Mouse (Mus musculus): ENCODE measurements around the gene Cntnap2.

The Cntnap2 gene

DNA sequence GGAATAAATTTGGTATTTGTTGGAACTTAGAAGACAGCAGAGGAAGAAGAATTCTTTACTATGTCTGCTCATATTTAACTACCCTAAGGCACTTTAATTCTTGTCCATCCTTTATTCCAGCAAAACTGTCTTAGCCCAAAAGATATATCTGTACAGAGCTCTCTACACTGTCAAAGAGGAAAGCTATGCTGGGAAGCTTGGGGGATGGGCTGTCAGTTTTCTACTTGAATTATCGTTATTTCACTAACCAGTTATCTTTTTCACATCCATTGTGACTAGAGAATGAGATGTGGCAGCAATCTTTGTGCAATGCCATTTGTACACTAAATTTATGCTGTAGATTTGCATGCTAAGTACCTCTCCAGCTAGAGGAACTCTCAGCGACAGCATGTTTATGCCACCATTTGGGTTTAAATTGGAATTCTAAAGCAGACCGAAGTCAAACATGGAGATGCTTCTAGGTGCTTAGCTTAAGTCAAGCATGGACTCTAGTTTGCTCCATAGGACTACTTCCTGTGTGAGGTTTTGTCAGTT is 268.9 kb downstream of the Cntnap2 start:
- DNase-seq: no peak

DNA sequence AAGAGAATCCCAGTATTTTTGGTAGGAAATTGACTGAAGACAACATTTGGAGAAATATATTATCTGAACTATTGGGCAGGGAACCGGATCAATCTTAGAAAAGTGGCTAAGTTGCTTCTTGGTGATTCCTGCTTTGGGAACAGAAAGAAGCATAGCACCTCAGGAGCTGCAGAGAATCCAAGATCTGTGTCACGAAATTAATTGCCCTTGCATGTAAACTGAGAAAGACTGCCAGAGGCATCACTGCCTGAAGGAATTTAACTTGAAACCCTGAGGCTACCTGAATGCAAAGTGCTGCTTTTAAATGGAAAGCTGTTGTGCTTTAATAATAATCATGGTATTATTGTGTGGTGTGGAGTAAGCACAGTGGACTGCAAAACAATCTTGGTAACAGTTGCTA is 286.2 kb downstream of the Cntnap2 start:
- no peak for DNase-seq

DNA sequence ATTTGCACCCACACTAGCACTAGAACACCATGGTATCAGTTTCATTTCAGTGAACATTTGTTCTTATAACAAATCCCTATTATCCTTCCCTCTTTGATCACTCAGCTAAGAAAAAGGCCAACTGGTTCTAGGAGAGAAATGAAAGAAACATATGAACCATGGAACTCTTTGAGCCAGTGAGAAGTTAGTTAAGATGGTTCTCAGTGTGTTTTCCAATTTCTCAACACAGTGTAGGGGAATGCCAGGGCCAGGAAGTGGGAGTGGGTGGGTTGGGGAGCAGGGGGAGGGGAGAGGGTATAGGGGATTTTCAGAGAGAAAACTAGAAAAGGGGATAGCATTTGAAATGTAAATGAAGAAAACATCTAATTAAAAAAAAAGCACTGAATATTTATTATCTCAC is 286.8 kb downstream of the Cntnap2 start:
- no peak for DNase-seq

DNA sequence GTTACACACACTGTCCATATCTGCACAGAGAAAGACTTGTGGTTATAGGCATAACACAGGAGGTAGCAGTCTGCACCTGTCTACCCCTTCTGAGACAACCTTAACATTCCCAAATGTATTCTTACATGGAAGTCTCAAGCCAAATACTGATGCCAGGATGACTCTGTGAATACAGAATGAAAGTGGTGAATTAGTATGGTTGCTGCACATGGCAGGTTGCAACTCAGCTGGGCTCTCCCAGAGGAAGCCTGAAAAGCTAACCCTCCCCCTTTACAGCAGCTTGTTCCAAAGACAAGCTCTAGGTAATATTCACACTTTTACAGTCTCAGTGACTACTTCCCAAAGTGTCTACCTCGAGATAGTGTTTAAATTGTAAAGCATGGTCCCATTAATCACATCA is 307.3 kb downstream of the Cntnap2 start:
- peak; percentile 25 to 28 for DNase-seq

DNA sequence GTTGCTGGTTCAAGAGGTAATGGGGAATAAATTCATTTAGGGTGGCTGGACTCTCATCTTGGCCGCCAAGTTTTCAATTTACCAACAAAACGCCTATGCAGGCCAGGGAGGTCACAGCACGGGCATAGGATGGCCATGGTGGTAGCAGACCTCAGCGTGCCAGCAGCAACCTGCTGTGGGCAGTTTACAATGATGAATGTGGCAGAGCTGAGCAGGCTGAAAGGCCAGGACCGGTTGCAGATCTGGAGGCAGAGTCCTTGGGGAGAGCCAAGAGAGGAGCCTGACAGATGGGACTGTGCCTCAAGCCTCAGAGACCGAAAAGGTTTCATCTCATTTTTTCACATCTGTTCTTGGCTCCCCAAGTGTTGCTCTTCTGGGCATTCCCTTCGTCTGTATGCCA is 322.0 kb downstream of the Cntnap2 start:
- peak; percentile 48 to 64 for DNase-seq

DNA sequence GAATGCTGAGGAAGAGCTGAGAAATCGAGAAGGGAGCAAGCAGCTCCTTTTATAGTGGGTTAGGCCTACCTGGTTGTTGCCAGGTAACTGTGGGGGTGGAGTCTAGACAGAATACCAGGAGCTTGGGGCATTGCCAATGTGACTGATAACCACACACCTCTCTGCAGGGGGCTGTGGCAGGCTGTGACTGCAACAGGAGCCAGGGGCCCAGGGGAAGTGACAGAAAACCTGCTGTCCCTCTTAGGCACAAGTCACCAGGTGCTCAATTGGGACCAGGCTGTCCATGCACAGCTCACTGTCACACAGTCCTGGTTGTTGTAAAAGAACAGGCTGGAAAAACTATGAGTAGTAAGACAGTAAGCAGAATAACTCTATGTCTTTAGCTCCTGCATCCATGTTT is 329.9 kb downstream of the Cntnap2 start:
- DNase-seq: peak; percentile 23 to 28

DNA sequence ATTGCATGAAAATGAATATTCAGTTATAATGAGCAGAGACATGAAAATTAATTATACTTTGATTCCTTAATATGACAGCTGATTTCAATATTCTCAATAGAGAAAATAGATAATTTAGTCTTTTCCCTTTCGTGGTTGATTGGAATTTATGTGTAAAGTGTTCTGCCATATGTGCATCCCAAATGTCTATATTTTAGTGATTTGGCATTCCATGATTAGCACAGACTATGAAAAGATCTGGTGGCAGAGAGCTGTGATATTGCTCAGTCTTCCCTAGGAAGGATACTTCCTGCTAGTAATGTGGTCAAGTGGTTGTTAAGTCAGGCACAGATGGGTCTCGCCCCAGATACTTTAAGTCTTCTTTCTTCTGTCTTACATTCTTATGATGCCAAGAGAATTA is 354.5 kb downstream of the Cntnap2 start:
- no peak for DNase-seq

DNA sequence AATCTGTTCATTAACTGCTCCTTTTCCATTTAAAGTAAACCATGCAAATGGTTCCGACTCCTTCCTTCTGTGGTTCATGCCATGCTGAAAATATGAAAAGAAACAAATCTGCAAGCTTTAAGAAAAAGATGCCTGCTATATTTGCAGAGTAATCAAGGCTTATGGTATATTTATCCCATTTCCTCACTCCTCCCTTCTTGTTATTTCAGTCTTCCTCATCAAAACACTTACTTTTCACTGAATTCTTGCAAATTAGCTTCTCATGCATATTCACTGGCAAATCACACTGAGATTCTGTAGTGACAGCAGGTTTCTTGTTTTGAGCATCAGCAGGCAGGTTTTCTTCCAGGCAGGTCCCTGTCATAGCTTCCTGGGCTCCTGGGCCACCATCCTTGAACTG is 396.3 kb downstream of the Cntnap2 start:
- DNase-seq: no peak

DNA sequence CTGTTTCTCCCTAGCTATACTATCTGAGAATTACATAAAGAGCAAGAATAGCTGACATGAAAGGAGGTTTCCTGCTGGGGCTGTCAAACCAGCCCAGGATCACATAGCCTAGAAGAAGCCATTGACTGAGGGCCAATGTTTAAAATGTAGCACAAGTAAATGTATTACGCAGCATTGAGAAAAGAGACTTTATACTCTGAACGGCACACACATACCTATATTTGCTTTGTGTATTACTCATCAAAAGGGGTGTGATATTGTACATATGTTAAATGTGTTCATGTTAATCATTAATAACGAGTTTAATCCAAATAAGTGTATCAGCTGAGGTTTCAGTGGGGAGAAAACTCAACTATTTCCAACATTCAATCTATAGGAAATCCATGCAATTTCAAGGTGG is 459.1 kb downstream of the Cntnap2 start:
- DNase-seq: peak in 1 of 2 experiments; percentile 10

DNA sequence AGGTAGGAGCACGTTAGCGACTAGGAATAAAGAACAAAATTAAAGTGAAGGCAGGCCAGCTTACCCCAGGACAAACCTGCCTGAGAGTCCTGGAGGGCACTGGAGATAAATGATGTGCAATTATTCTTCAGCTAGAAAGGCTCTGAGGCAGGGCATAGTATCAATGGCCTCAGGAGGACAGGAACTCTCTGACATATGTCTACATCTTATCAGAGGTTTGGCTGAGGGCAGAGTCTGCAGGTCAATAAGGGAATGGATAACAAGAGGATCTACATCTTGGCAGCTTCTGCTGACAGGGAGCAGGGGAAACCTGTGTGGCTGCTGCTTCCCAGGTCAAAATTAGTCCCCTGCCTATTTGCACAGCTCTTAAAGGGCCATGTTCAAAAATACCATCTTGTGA is 477.8 kb downstream of the Cntnap2 start:
- no peak for DNase-seq

DNA sequence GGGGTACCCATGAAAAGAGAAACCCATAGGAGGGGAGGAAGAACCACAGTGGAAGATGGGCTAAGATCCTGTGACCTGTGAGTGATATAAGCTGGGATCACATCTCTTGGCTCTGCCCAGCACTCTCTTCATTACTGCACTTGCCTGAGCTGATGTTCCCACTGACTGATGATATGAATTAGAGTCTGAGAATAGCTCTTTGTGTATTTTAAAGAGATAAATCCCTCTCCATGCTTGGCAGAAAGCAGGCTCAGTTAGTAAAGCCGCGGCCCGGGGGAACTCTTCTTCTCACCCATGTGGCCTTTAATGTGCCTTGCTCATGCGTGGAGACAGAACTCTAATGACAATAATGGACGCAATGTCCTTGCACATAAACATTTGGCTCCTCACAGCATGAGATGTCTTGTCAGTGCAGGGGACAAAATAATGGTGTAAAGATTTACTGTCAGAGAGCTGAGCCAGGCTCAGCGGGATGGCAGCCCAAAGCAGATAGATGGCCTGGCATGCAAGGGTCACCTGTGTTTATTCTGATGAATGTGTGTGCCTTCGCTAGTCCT is 485.2 kb downstream of the Cntnap2 start:
- DNase-seq: peak; percentile 12 to 40

DNA sequence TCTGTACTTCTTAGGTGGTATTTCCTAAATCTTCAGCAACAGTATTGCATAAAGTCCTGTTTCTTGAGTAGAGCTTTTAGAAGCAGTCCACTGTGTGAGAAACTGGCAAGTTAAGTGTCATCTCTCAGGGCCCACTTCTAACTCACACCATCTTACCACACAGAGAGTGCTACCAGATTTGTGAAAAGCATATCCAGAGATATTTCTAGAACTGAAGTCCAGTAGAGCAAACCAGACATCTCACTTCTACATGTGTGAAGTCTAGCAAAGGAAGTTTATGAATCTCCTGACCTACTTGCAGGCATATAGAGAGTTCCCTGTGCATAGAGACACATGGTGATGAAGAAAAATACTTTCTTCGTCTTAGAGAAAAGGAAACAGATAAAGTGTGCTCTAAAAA is 500.6 kb downstream of the Cntnap2 start:
- DNase-seq: no peak

DNA sequence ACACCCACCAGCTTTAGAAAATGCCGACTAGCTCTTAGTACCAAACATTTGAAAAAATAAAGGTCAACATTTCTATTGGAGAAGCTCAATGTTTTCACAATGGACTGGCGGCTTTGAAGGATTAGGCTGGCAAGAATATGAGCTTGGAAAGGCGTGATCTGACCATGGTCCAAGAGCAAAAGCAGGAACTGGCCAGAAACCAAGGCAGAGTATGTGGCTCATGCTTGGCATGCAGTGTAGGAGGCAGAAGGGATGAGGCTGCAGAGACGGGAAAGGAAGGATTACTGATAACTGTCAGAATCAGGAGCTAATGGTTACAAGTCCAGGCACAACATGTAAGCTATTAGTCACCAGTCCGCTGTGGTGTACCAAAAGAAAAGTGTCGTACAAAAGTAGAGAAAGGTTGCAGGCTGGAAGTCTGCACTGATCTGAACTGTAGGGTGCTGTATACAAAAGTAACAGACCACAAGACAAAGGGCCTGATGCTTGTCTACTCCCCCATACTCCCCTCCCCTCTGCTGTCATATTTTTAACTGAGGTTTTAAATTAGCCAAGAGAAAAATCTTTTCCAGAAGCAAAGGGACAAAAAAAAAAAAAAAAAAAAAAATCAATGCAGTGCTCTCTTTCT is 525.4 kb downstream of the Cntnap2 start:
- peak; percentile 72 to 78 for DNase-seq

DNA sequence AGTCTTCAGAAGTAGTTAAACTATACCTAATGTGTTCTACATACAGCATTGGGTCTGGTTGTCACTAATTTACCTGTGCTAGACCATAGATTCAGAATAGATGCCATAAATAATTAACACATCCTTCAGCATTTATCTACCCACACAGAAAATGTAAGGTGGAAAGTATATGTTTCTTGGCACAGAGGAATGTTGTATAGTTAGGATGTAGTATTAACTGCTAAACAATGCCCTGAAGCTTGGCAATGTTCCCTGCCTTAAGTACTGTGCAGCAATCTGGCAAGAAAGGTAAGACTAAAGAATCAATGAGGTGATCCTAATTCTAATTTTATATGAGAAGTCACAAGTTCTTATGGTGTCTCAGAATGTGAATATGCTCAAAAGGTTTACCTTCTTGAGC is 529.9 kb downstream of the Cntnap2 start:
- no peak for DNase-seq

DNA sequence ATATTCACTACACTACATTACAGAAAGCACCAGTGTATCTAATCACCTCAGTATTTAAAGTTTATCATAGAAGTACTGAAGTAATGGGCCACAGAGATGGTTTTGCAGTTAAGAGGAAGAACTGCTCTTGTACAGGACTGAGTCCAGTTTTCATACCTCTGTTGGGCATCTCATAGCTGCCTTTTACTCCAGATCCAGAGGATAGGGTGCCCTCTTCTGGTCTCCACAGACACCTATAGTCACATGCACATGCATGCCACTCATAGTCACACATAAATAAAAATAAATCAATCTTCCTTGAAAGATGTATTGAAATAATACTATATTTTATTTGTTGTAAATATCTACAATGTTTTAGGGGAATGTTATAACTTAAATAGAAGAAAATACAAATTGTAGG is 587.9 kb downstream of the Cntnap2 start:
- no peak for DNase-seq

DNA sequence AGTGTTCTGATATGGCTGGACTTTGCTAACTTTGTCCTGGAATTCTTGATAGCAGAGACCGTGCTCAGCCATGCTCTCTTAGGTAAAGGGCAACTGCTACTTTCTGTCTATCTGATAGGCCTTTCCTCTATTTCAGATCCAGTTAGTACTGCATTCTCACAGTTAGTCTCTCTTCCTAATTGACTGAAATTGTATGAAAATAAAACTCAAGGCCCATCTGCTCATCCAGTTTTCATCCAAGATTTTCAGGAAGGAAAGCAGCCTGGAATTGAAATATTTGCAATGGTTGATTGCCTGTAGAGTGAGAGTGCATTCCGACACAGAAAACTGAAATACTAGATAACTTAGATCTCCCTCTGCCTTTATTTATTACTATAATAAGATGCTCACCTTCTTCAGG is 589.3 kb downstream of the Cntnap2 start:
- no peak for DNase-seq

DNA sequence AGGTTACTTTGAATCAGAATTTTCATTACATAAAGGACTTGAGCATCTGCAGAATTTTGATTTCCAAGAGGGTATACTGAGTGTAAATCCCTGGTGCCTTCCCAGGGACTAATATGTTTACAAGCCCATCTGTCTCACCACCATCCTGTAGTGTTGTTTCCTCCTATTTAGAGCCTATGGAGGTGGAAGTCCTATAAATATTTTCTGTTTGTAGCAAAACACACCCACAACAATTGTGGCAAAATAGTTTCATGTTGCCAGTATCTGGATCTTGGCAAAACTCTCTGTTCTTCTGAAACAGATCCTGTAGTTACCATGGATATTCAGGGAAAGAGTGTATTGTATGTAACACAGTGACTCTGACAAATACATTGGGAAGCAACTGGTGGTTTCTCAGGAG is 641.1 kb downstream of the Cntnap2 start:
- no peak for DNase-seq

DNA sequence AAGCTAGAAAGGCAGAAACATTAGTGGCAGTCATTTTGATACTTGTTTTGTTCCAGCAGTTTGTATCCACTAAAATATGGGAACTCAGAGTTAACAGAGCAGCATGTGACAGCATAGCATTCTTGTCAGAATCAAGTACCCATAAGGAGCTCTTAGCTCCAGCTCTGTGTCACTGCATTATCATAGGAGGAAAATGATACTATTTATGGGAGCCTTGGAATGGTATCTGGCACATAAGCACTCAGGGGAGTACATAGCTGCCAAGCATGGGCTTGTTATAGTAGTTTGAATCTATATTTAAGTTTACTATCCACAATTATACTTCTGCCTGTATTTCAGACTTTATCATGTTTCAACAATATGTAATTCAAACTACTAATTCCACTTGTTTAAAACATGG is 732.5 kb downstream of the Cntnap2 start:
- DNase-seq: no peak

DNA sequence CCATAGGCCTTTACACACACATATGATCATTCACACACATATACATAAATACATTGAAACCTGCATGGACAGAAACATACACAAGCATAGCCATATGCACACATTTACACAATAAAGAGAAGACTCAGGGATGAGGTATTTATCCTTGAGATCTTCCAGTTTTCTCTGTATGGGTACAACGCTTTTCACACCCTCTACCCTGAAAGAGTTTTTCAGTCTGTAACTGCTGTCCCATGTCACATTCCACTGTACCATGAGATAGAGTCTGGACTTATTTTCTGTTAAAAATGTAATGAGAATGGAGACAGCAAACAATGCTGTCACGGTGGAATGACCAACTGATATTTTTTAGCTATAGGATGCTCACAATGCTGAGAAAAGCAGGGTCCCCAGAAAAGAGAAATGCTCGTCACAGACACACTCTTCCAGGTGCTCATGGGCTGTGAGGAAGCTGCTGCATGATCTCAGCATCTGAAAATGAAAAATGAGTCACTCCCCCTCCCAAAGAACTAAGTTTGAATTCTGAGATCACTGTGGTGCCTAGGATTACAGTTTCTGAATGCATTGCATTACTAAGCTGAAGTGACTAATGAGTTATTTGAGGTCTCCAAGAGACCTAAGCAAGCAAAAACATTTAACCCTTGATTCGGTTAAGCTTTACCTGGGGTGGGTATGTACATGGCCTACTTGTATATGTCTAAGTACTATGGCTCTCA is 782.6 kb downstream of the Cntnap2 start:
- DNase-seq: no peak

DNA sequence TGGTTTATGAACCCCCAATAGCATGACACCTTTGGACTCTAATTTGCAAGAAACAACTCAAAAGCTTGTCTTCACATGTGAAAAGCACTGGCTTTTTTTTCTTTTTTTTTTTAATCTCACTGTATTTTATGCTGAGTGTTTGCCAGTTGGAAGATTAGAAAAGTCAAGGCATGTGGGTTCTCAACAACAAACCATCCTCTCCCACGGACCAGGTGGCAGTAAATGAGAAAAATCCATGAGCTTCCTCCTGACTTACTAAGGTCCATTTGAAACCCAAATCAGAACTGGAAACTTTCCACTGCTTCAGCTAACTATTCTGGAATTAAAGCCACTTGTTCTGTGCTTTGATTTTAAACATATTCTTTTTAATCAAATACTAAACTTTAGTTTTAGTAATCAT is 784.6 kb downstream of the Cntnap2 start:
- DNase-seq: no peak

DNA sequence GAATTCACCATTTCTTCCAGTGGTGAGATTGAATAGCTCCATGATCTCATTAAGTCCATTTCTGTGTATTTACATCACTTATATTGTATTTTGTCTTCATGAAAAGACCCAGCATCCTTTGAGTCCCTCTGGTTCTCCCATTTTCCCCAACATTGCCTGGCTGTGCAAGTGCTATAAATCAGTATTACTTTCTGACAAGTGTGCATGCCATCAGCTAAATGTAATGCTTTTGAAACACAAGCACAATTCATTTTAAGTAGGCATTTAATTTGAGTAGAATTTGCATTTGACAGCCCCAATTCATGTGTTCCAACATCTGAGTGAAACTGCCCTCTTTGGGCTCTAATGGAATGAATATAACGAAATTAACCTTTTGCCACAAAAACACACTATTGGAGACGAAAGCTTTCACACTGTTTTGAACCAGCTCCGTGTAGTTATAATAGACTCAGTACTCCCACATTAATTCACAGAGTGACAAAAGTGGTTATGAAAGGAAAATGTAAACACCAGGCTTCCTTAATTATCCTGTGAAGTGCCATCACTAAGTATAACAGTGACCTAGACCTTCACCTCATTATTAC is 812.3 kb downstream of the Cntnap2 start:
- no peak for DNase-seq

DNA sequence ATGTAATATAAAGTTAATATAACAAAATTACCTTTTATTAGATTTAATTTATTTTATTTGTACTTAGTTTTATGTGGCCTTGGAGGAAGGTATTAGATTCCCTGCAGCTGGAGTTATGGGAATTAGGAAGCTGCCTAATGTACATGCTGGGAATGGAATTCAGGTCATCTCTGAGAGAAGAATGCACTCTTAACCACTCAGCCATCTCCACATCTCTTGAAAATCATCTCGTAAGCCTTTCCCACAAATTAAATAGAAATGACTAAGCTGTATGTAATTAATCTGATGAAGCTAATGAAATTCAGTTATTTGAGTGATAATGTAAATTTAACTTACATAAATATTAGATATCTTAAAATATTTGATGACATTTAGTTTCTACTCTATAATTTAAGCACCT is 826.3 kb downstream of the Cntnap2 start:
- DNase-seq: no peak

DNA sequence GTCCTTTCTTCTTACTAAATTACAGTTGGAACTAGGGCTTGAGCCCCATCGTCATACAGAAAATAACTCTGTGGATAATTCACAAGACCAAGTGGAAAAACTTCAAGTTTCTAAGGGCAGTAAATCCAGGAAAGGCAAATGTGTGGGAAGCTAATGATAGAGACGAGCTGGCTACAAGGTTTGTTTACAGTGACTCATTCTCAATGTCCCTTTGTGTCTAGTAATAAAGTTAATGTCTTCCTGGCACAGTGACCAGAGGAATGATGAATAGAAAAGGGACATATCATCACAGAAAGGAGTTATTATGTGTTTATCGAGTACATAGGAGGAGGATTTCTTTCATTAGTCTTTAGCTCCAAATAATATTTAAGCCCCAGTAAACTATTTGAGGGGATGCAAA is 828.7 kb downstream of the Cntnap2 start:
- DNase-seq: no peak

DNA sequence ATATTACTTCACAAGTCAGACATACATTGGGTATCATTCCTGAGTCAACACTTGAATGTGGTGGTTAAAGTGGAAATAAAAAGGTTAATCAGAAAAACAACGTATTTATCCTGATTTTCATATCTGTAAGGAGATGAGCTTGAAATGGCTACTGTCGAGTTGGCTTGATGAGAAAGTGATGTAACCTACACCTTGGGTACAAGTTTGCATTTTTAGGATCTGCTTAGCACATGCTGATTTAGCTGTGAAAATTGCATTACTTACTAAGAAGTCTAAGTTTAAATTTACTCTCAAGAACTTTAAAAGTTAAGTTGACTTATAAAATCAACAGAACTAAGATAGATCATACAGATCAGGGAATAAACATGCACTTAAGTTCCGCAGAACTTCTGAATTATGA is 879.1 kb downstream of the Cntnap2 start:
- DNase-seq: no peak

Measured in cerebellum, postnatal 36 days (tissue).